Comparison of ENCODE assay signal across 14 mouse cellular contexts in genomic region chr2:178416427-178416826, GRCm38 (mm10). TPM values are rescaled to one million over a fixed set of nuclear protein-coding genes. Genes with fewer than 3 reads are reported as not detected.
DNase-seq lines count a peak whose midpoint lies in the region; TF ChIP-seq lines count a peak whose summit lies in the region.
"Had no signal": no experiment of that assay in that cellular context is flagged by ENCODE, and none has a peak within 500 bp of the region (broad histone marks: within the 10 kb centered on the region; RNA-seq: fewer than 3 reads in every experiment).

No protein-coding gene starts in this region.

- no peak overlapping the region for H3K27ac ChIP-seq in limb, embryonic 10.5 days
- no peak overlapping the region for H3K27ac ChIP-seq in layer of hippocampus, adult 2 months
- H3K27ac ChIP-seq: forebrain, embryonic 12.5 days; hindbrain, embryonic 10.5 days; limb, embryonic 15.5 days had no signal

- 76% methylated on average over 13 of the region's 13 CpGs for WGBS in limb, embryonic 10.5 days

- H3K27me3 ChIP-seq in limb, embryonic 10.5 days (ENCODE audit: low read depth, poor library complexity, severe bottlenecking), result peaks cover 27% of the 10 kb centered on the region

- intact Hi-C loops in left cerebral cortex, postnatal 36 days (cut with DNase I), result no loop called here

- TF ChIP-seq CTCF in layer of hippocampus, adult 2 months (conservative IDR thresholded peaks at IDR 0.05), result no peak

- peaks cover 20% of the 10 kb centered on the region for H3K36me3 ChIP-seq in limb, embryonic 10.5 days
- H3K36me3 ChIP-seq: forebrain, embryonic 12.5 days; G1E; hindbrain, embryonic 10.5 days had no signal

- DNase-seq in urinary bladder, postnatal 14 days (ENCODE audit: low spot score), result peak; percentile 24
- no peak for DNase-seq in urinary bladder, adult 2 months (ENCODE audit: low spot score)
- peak; percentile 28 for DNase-seq in limb, embryonic 10.5 days (ENCODE audit: low spot score)
- peak; percentile 56 for DNase-seq in lung, postnatal 10 days
- DNase-seq in yolk sac, embryonic 10.5 days (ENCODE audit: low spot score), result peak; percentile 0
- no peak for DNase-seq in left cerebral cortex, postnatal 36 days (ENCODE audit: low spot score in 2 of 2)
- no peak for DNase-seq in layer of hippocampus, adult 2 months (ENCODE audit: low spot score in 2 of 2)
- no peak for DNase-seq in urinary bladder, postnatal 25 days (ENCODE audit: low spot score)
- DNase-seq: adrenal gland, adult 8-10 months; kidney, postnatal 25 days had no signal

- peaks cover 51% of the 10 kb centered on the region for H3K4me1 ChIP-seq in limb, embryonic 10.5 days

- no peaks in the 10 kb centered on the region for H3K9me3 ChIP-seq in limb, embryonic 10.5 days (replicated peaks)
- H3K9me3 ChIP-seq: forebrain, embryonic 12.5 days; hindbrain, embryonic 10.5 days; limb, embryonic 15.5 days had no signal

- H3K4me3 ChIP-seq in limb, embryonic 10.5 days, result no peak overlapping the region
- no peak overlapping the region for H3K4me3 ChIP-seq in layer of hippocampus, adult 2 months
- H3K4me3 ChIP-seq: forebrain, embryonic 12.5 days; hindbrain, embryonic 10.5 days; limb, embryonic 15.5 days had no signal

RNA-seq across cellular contexts. Expression of gene Fam217b, which starts 2.1 kb away (rescaled TPM):
- 4.5 and 5.6 TPM in 2 replicates for polyA plus RNA-seq in urinary bladder, adult 2 months (2012; rRNA removed)
- 3.9 and 5.4 TPM in 2 replicates for polyA plus RNA-seq in limb, embryonic 10.5 days (2016; fragmentation: Nextera tagmentation; extraction: Ambion mirVana)
- 10 to 100 TPM; 52.6 to 55.5 TPM for total RNA-seq in left cerebral cortex, postnatal 36 days (2021)
- total RNA-seq in layer of hippocampus, adult 2 months (2021), result 10 to 100 TPM; 44.5 TPM

RNA-seq across cellular contexts. Expression of gene Ppp1r3d, which starts 2.2 kb away (rescaled TPM):
- polyA plus RNA-seq in urinary bladder, adult 2 months (2012; rRNA removed), result 3.8 and 4.2 TPM in 2 replicates
- 1.6 and 2.3 TPM in 2 replicates for polyA plus RNA-seq in limb, embryonic 10.5 days (2016; fragmentation: Nextera tagmentation; extraction: Ambion mirVana)
- total RNA-seq in left cerebral cortex, postnatal 36 days (2021), result 1 to 10 TPM; 8.1 to 8.9 TPM
- total RNA-seq in layer of hippocampus, adult 2 months (2021), result 1 to 10 TPM; 5.1 to 6.1 TPM
- polyA plus RNA-seq: G1E had no signal

RNA-seq across cellular contexts. Expression of gene Sycp2, which starts 8.9 kb away (rescaled TPM):
- polyA plus RNA-seq in urinary bladder, adult 2 months (2012; rRNA removed), result 0.11 and 0.13 TPM in 2 replicates
- polyA plus RNA-seq in limb, embryonic 10.5 days (2016; fragmentation: Nextera tagmentation; extraction: Ambion mirVana), result 0.04 and 0.09 TPM in 2 replicates
- 1 to 10 TPM in 1 of 2 experiments, under 1 TPM in 1; 0.79 to 1.3 TPM for total RNA-seq in left cerebral cortex, postnatal 36 days (2021)
- total RNA-seq in layer of hippocampus, adult 2 months (2021), result 1 to 10 TPM in 1 of 2 experiments, under 1 TPM in 1; 0.98 to 1.0 TPM
- total RNA-seq: G1E had no signal
- polyA plus RNA-seq: G1E had no signal

RNA-seq across cellular contexts. Expression of gene Cdh26, which starts 13.9 kb away (rescaled TPM):
- polyA plus RNA-seq in urinary bladder, adult 2 months (2012; rRNA removed), result 0.22 and 0.28 TPM in 2 replicates
- polyA plus RNA-seq in limb, embryonic 10.5 days (2016; fragmentation: Nextera tagmentation; extraction: Ambion mirVana), result 0.50 and 0.69 TPM in 2 replicates
- total RNA-seq in left cerebral cortex, postnatal 36 days (2021), result under 1 TPM in 1 of 2 experiments, not detected in 1; 0.15 TPM
- under 1 TPM in 1 of 2 experiments, not detected in 1; 0.38 TPM for total RNA-seq in layer of hippocampus, adult 2 months (2021)
- total RNA-seq: adrenal gland, adult 8-10 months; G1E had no signal
- polyA plus RNA-seq: G1E had no signal

Comparison
In these comparisons a context has a peak if more than half of its experiments do, and no peak if none do; other contexts are left out.
1. DNase-seq: peak in urinary bladder, postnatal 14 days (single experiment), limb, embryonic 10.5 days (single experiment), lung, postnatal 10 days (single experiment) and yolk sac, embryonic 10.5 days (single experiment); none in urinary bladder, adult 2 months (single experiment), left cerebral cortex, postnatal 36 days (0 of 2), layer of hippocampus, adult 2 months (0 of 2) and urinary bladder, postnatal 25 days (single experiment).